Mouse (Mus musculus) neural tube, embryonic 15.5 days (tissue): Measurements from ENCODE around the gene Trim66. TPM values are rescaled to one million over a fixed set of nuclear protein-coding genes. Genes with fewer than 3 reads are reported as not detected.

Experiments
- ATAC-seq: fragments of 200-750 bp; cut with Nextera tagmentation; 2 replicates; pipeline ENCODE4 v1.8.0; 2017; ENCODE audit warnings: mild to moderate bottlenecking, moderate TSS enrichment, moderate library complexity; ENCODE audit not compliant: low FRiP score
- H3K27ac ChIP-seq: fragments of 300-500 bp; sonication (generic); replicated peaks from 2 replicates; pipeline ENCODE4 v1.5.1; 2015; ENCODE audit warnings: mild to moderate bottlenecking, inconsistent platforms
- H3K27me3 ChIP-seq: fragments of 300-500 bp; sonication (generic); replicated peaks from 2 replicates; pipeline ENCODE4 v1.6.1; 2015; ENCODE audit warnings: inconsistent platforms
- H3K36me3 ChIP-seq: fragments of 300-500 bp; sonication (generic); 2 replicates; pipeline ENCODE4 v1.6.1; 2015; ENCODE audit warnings: inconsistent platforms
- H3K4me1 ChIP-seq: fragments of 300-500 bp; sonication (generic); 2 replicates; pipeline ENCODE4 v1.6.1; 2015; ENCODE audit warnings: inconsistent platforms
- H3K4me2 ChIP-seq: fragments of 300-500 bp; sonication (generic); 2 replicates; pipeline ENCODE4 v1.6.1; 2015; ENCODE audit warnings: inconsistent platforms, mild to moderate bottlenecking, moderate library complexity
- H3K4me3 ChIP-seq: fragments of 300-500 bp; sonication (generic); replicated peaks from 2 replicates; pipeline ENCODE4 v1.5.1; 2015; ENCODE audit warnings: mild to moderate bottlenecking, inconsistent platforms
- H3K9ac ChIP-seq: fragments of 300-500 bp; sonication (generic); replicated peaks from 2 replicates; pipeline ENCODE4 v1.6.1; 2015; ENCODE audit warnings: mild to moderate bottlenecking, inconsistent platforms
- H3K9me3 ChIP-seq: fragments of 300-500 bp; sonication (generic); replicated peaks from 2 replicates; pipeline ENCODE4 v1.6.1; 2016; ENCODE audit warnings: inconsistent platforms
- WGBS: fragments of 180-500 bp; shearing (Covaris S2); methylation state at CpG from one replicate; pipeline ENCODE4 v1.1.7; 2015; ENCODE audit warnings: mixed read lengths; 5-methylcytosine and 5-hydroxymethylcytosine counted together
- microRNA-seq: library from miRNA; unstranded; fragments of <30 nt; microRNA quantifications from one replicate; pipeline ENCODE4, GENCODE M21; 2017
- polyA plus RNA-seq: library from polyadenylated mRNA; unstranded; fragments of >200 nt; fragmentation: Nextera tagmentation; extraction: Ambion mirVana; gene quantifications from 2 replicates; pipeline ENCODE4 v1.2.1, GENCODE M21; 2015

Gene Trim66
- polyA plus RNA-seq, 1 experiment from 2014 or later, result 0.73 TPM

DNA sequence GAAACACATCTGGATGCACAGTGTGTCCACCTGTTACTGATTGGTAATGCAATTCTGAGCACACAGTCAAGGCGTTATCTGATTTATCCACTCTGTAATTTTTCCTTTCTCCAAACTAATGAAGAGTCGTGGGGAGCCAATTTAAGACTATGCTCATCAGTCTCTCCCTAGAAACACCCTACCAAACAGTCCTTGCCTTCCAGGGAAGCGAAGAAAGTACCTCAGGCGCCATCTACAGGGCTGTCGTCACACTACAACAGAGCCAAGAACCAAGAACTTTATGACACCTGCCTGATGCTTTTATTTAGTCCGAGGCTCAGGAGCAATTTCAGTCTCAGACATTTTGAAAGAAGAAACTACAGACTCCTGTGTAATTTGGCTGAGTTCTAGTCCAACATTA lies 62.9 kb downstream of the Trim66 start:
- no peaks in the 10 kb centered on the region; the same call in 1 of the 2 replicates for H3K27me3 ChIP-seq
- no peaks in the 10 kb centered on the region for H3K9me3 ChIP-seq
- H3K4me2 ChIP-seq, result no peak overlapping the region
- H3K27ac ChIP-seq, result no peak overlapping the region
- WGBS, result 11% methylated on average over 6 of the region's 6 CpGs
- peak; percentile 66 for ATAC-seq
- no peaks in the 10 kb centered on the region for H3K36me3 ChIP-seq
- no peak overlapping the region for H3K9ac ChIP-seq
- H3K4me3 ChIP-seq, result no peak overlapping the region
- H3K4me1 ChIP-seq, result peaks cover 2% of the 10 kb centered on the region; the same call in 1 of the 2 replicates

DNA sequence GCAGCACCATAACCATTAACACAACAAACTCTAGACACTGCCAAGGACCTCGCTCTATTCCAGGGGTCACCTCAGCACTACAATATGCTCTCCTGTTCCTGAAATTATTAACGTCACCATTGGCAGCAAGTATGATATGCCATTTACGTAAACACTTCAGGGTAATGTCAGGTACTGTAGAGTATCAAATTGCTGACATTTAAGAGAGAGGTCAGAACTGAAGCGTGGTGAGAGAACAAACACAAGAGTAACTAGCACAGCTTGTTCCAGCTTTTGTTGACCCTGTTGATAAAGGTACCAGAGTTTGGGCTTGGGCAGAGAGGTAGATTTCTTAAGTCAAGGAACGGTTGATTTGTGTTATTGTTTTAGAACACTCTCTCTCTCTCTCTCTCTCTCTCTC lies 65.2 kb downstream of the Trim66 start:
- 82% methylated on average over 5 of the region's 5 CpGs for WGBS
- Histone ChIP-seq H3K9ac (no peak overlapping the region), H3K4me2 (no peak overlapping the region), H3K27ac (no peak overlapping the region), H3K36me3 (no peaks in the 10 kb centered on the region), H3K4me1 (peaks cover 21% of the 10 kb centered on the region), H3K27me3 (no peaks in the 10 kb centered on the region; the same call in 1 of the 2 replicates), H3K9me3 (no peaks in the 10 kb centered on the region), H3K4me3 (no peak overlapping the region)
- ATAC-seq, result no peak

DNA sequence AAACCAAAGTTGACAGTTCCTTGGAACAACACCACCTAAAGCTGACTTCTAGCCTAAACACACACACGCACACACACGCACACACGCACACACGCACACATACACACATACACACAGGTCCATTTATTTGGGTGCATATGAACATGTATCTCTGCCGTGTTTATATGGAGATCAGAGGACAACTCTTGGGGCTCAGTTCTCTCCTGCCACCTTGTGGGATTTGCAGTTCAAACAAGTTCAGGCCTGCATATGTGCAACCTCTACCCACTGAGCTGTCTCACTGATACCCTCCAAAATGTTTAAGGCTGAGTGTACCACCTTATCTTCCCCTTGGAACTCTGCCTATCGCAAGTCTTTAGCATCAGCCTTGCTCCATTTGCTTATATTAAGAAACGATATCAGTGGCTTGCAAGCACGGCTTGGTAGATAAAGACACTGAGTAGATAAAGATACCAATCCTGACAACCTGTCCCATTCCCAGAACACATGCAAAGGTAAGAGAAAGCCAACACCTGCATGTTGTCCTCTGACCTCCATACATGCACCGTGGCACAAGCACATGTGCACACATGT lies 67.2 kb downstream of the Trim66 start:
- H3K4me2 ChIP-seq, result no peak overlapping the region
- H3K27me3 ChIP-seq, result no peaks in the 10 kb centered on the region; the same call in 1 of the 2 replicates
- WGBS, result 89% methylated on average over 9 of the region's 9 CpGs
- no peak for ATAC-seq
- no peaks in the 10 kb centered on the region for H3K36me3 ChIP-seq
- H3K9me3 ChIP-seq, result no peaks in the 10 kb centered on the region
- H3K4me3 ChIP-seq, result no peak overlapping the region
- H3K4me1 ChIP-seq, result peaks cover 21% of the 10 kb centered on the region
- H3K9ac ChIP-seq, result no peak overlapping the region
- no peak overlapping the region for H3K27ac ChIP-seq

DNA sequence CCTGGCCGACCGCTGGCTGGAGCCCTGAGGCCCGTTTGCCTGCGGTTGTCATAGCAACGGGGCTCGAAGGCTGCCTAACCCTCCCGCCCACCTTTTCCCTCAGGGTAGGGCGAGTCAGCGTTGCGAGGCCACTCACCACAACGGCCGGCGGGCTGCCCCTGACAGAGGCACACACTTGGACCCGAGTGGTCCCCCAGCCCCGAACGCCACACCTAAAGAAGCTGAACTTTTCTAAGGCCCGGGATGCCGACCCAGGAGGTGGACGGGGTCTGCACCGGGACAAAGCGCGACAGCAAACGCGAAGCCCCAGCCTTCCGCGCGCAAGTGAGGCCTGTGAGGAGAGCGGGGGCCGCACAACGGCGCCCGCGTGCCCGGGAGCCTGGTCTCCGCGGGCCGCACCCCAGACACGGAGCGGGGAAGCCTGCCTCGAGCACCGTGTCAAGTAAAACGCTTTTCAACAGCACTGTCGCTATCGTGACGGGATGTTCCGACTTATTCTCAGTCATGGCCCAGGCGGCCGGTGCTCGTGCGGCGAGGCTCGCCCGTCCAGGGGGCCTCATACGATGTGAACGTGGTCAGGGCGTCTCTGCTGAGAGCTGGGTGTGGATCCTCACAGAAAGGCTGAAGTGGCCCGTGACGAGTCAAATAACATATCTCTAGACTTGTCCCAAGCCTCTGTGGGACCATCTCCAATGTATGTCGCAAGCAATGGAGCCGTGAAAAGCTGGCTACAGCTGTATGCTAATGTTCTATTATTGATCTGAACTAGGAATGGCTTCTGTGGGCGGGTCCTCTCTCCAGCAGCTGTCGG lies 68.9 kb downstream of the Trim66 start, which contains the start of gene Stk33:
Gene Stk33 (minus strand): TSS at position 301 of the 811 bp plus-strand sequence.
- no peaks in the 10 kb centered on the region for H3K36me3 ChIP-seq
- peak within 1 kb of the TSS; percentile 64 for H3K9ac ChIP-seq
- H3K27me3 ChIP-seq, result no peaks in the 10 kb centered on the region; the same call in 1 of the 2 replicates
- peak within 1 kb of the TSS; percentile 84 for H3K4me2 ChIP-seq
- peak; percentile 85 for ATAC-seq
- H3K4me3 ChIP-seq, result peak within 1 kb of the TSS; percentile 46
- under 1% methylated on average over 62 of the region's 62 CpGs for WGBS
- peak within 1 kb of the TSS; percentile 10; the same call in 1 of the 2 replicates for H3K27ac ChIP-seq
- no peaks in the 10 kb centered on the region for H3K9me3 ChIP-seq
- peaks cover 21% of the 10 kb centered on the region for H3K4me1 ChIP-seq

DNA sequence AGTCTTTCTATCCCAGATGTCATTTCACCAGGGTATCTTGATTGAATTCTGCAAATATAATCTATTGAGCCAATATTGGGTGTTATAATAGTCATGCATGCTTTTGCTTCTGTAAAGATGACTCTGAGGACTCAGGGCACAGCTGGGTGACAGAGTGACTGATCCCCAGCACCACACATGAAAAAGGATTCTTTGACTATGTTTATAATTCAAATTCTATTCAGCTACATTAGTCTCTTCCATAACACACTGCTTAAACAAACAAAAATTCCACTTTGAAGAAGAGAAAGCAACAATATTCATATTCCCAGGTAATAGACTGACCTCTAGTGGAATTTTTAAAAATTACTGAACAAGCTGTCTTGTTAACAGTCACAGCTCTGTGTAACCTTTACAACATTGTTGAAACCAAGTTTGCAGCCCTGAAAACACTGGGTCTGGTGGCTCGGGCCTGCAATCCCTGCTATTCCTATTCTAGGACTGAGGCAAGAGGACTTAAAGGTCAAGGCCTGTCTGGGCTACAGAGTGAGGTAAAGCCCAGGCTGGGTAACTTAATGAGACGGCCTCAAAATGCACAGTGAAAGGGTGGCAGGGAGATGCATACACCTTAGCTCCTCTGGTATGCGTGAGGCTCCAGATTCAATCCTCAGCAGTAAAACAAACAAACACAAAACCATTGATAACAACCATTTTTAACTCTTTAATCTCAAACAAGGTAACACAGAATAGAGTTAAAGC lies 83.3 kb downstream of the Trim66 start:
- peak; percentile 55; the same call in 1 of the 2 replicates for ATAC-seq
- Histone ChIP-seq H3K4me2 (no peak overlapping the region), H3K27ac (no peak overlapping the region), H3K9me3 (no peaks in the 10 kb centered on the region; the same call in 1 of the 2 replicates), H3K27me3 (peaks cover 4% of the 10 kb centered on the region; the same call in 1 of the 2 replicates), H3K36me3 (no peaks in the 10 kb centered on the region), H3K9ac (no peak overlapping the region), H3K4me1 (no peaks in the 10 kb centered on the region), H3K4me3 (no peak overlapping the region)
- 70% methylated on average over 3 of the region's 3 CpGs for WGBS

DNA sequence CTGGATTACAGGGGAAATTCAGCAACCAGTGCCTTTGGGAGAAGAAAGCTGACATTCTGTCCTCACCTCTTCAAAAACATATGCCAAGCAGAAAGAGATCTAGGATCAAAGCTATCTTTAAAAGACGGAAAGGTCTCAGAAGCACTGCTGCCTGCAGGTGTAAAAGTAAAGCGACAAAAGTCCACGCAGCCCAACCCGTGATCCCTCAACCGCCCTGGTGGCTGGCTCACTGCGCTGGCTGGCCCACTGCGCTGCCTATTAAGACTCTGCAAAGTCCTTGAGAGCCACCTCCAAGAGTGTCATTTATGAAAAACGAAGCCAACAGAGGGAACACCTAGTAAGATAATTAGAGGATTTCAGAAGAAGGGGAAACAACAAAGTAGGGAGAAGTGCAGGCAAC lies 85.1 kb downstream of the Trim66 start:
- Histone ChIP-seq H3K27ac (no peak overlapping the region), H3K36me3 (no peaks in the 10 kb centered on the region), H3K9me3 (no peaks in the 10 kb centered on the region; the same call in 1 of the 2 replicates), H3K4me3 (no peak overlapping the region), H3K9ac (no peak overlapping the region), H3K27me3 (peaks cover 4% of the 10 kb centered on the region; the same call in 1 of the 2 replicates), H3K4me1 (no peaks in the 10 kb centered on the region), H3K4me2 (no peak overlapping the region)
- WGBS, result 87% methylated on average over 8 of the region's 8 CpGs
- ATAC-seq, result no peak

DNA sequence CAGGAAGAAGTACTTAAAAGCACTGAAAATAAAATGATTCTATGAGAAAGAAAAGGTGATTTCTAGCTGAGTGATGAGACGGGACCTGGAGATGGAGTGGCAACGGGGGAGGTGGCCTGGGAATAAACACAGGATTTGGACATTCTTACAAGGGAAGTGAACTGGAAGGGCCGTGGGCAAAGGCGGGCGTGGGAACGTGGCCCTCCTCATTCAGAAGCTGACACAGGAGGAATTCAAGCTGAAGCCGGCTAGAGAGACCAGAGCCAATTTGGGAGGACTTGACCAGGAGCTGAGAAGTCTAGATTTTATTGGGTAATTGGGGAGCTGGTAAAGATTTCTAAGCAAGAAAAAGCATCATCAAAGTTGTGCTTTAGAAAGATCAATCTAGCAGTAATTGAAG lies 102.4 kb downstream of the Trim66 start:
- Histone ChIP-seq H3K4me1 (no peaks in the 10 kb centered on the region), H3K27me3 (no peaks in the 10 kb centered on the region), H3K9me3 (no peaks in the 10 kb centered on the region), H3K4me2 (no peak overlapping the region), H3K9ac (no peak overlapping the region), H3K27ac (no peak overlapping the region), H3K4me3 (no peak overlapping the region), H3K36me3 (no peaks in the 10 kb centered on the region)
- ATAC-seq, result no peak
- WGBS, result 38% methylated on average over 7 of the region's 7 CpGs

DNA sequence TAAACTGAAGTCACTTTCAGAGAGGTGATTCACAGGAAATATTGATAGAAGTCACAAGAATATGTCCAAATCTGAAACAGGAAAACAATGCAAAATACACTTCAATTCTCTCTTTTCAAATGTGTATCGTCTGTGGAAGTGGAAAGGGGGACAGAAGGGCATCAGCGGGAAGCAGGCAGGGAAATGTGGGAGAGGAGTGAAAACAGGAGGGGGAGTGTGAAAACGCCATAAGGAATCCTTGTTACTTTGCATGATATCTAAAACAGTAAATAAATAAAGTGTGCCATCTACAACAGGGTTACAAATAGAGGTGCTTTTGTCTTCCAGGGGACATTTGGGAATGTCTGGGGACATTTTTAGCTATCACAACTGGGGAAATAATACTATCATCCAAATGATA lies 108.6 kb downstream of the Trim66 start:
- Histone ChIP-seq H3K27ac (no peak overlapping the region), H3K27me3 (no peaks in the 10 kb centered on the region), H3K9ac (no peak overlapping the region), H3K9me3 (no peaks in the 10 kb centered on the region), H3K36me3 (no peaks in the 10 kb centered on the region), H3K4me2 (no peak overlapping the region), H3K4me1 (no peaks in the 10 kb centered on the region), H3K4me3 (no peak overlapping the region)
- no peak for ATAC-seq
- WGBS, result 81% methylated on average over 3 of the region's 3 CpGs

Small RNA genes within 50 kb of the gene (microRNA-seq; reads per million reads assigned to microRNA genes)
- not detected for gene Gm47284

Other genes starting within 250 kb of the Trim66 start
- gene Stk33, start 69.1 kb downstream of the Trim66 start, polyA plus RNA-seq, result 5.3 TPM in 2 replicates
- 81.6 and 93.8 TPM in 2 replicates for gene Rpl27a, start 11.0 kb upstream of the Trim66 start, polyA plus RNA-seq
- 18.2 and 29.3 TPM in 2 replicates for gene St5, start 195.5 kb upstream of the Trim66 start, polyA plus RNA-seq
- gene Akip1, start 195.6 kb upstream of the Trim66 start, polyA plus RNA-seq, result 16.2 and 21.7 TPM in 2 replicates
- gene BC051019, start 215.7 kb upstream of the Trim66 start, polyA plus RNA-seq, result not detected in 2 replicates
- gene Ascl3, start 223.6 kb upstream of the Trim66 start, polyA plus RNA-seq, result 0.23 TPM in 1 of 2 replicates, not detected in the other
- 125 and 134 TPM in 2 replicates for gene Tmem9b, start 244.7 kb upstream of the Trim66 start, polyA plus RNA-seq